In the genomic region with DNA sequence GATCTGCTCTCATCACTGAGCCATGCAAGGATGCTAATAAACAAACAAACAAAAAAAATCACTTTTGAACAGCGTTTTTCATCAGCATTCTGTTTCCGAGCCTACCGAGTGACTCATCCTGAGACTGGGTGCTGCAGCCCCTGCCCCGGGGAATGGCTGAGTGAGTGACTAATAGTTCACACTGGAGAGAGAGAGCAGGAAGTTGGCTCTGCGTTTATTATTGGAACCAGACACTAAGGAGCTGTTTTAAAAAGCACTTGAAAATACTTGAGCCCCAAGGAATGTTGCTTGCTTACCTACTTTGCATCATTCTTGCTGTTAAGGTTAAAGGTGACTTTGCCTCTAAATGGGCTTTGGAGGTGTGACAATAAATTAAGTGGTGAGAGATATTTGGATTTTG, we compare ENCODE assay signal across 10 mouse cellular contexts.
A peak's percentile ranks its signal among the peaks of the same experiment; 100 is the strongest.
DNase-seq lines count a peak whose midpoint lies in the region; ATAC-seq lines count a peak whose summit lies in the region.
"Had no signal": no experiment of that assay in that cellular context is flagged by ENCODE, and none has a peak within 500 bp of the region (broad histone marks: within the 10 kb centered on the region; RNA-seq: fewer than 3 reads in every experiment).

No protein-coding gene starts in this region.

- H3K27ac ChIP-seq in limb, embryonic 12.5 days = peak overlapping the region; percentile 42; the same call in 1 of the 2 replicates
- H3K27ac ChIP-seq: left cerebral cortex, adult 2 months; midbrain, embryonic 10.5 days had no signal

- peak; percentile 8 for DNase-seq in adrenal gland, postnatal 25 days
- DNase-seq in adrenal gland, adult (ENCODE audit: inconsistent age in 2 of 2, low spot score in 1 of 2) = no peak
- DNase-seq in urinary bladder, postnatal 25 days (ENCODE audit: low spot score) = peak; percentile 15
- DNase-seq in urinary bladder, adult 2 months (ENCODE audit: low spot score) = no peak
- DNase-seq in left cerebral cortex, adult 8-10 months (ENCODE audit: low spot score in 2 of 2) = no peak
- DNase-seq in kidney, adult 9 months = no peak

- peaks cover 35% of the 10 kb centered on the region for H3K4me1 ChIP-seq in limb, embryonic 12.5 days (replicated peaks)
- H3K4me1 ChIP-seq: midbrain, embryonic 10.5 days had no signal

- no peak for ATAC-seq in limb, embryonic 12.5 days (ENCODE audit: insufficient number of reproducible peaks, insufficient read depth, low FRiP score, low TSS enrichment, low read depth)
- ATAC-seq in megakaryocyte progenitor cell, adult 5-6 weeks (replicated peaks; ENCODE audit: poor library complexity) = no peak

- peak overlapping the region; percentile 26; the same call in 1 of the 2 replicates for H3K4me2 ChIP-seq in limb, embryonic 12.5 days

- no peaks in the 10 kb centered on the region for H3K36me3 ChIP-seq in limb, embryonic 12.5 days
- H3K36me3 ChIP-seq: midbrain, embryonic 10.5 days had no signal

- 4% methylated on average over 5 of the region's 5 CpGs for WGBS in limb, embryonic 12.5 days

- no peak overlapping the region for H3K9ac ChIP-seq in limb, embryonic 12.5 days (replicated peaks)

- H3K9me3 ChIP-seq in limb, embryonic 12.5 days = no peaks in the 10 kb centered on the region
- H3K9me3 ChIP-seq: midbrain, embryonic 10.5 days had no signal

- H3K27me3 ChIP-seq in limb, embryonic 12.5 days = no peaks in the 10 kb centered on the region

- no peak overlapping the region for H3K4me3 ChIP-seq in limb, embryonic 12.5 days (replicated peaks)
- H3K4me3 ChIP-seq: left cerebral cortex, adult 2 months; midbrain, embryonic 10.5 days had no signal

Comparison
In these comparisons a context has a peak if more than half of its experiments do, and no peak if none do; other contexts are left out.
1. DNase-seq: peak in adrenal gland, postnatal 25 days (single experiment) and urinary bladder, postnatal 25 days (single experiment); none in adrenal gland, adult (0 of 2), urinary bladder, adult 2 months (single experiment), left cerebral cortex, adult 8-10 months (0 of 2) and kidney, adult 9 months (single experiment).